Mouse (Mus musculus) colon, adult 2 months (tissue): ENCODE results near the gene Gtf3a. TPM values are rescaled to one million over a fixed set of nuclear protein-coding genes. Genes with fewer than 3 reads are reported as not detected.

ENCODE experiments used
- polyA plus RNA-seq: library from polyadenylated mRNA; depleted of rRNA; stranded (reverse); fragments of >200 nt; gene quantifications from 2 replicates; pipeline ENCODE4 v1.2.3, GENCODE M21; 2012; rRNA removed

The Gtf3a gene
- 87.2 and 115 TPM in 2 replicates for polyA plus RNA-seq

DNA sequence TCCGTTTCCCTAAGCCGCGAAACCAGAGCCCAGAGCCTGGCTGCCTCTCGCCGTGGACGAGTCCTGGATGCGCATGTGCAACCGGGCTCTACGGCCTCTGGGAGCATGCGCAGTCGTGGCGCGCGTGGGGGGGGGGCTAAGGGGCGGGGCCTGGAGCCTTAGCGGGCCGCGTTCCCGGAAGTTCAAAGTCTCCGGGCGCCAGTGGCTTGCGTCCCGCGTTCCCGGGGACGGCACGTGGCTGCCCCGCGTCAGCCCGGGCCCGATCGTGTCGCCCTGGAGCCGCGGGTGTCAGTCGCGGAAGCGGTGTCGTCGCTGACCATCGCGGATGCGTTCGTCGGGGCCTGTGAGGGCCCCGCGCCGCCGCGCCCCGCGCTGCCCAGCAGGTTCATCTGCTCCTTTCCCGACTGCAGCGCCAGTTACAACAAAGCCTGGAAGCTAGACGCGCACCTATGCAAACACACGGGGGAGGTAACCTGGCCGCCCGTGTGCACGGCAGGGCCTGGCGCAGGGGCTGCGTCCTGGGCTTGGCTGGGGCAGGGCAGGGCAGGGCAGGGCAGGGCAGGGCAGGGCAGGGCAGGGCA is at the start of gene Gtf3a:
Gtf3a (plus strand) TSS at position 150 of the 581 bp plus-strand sequence.

DNA sequence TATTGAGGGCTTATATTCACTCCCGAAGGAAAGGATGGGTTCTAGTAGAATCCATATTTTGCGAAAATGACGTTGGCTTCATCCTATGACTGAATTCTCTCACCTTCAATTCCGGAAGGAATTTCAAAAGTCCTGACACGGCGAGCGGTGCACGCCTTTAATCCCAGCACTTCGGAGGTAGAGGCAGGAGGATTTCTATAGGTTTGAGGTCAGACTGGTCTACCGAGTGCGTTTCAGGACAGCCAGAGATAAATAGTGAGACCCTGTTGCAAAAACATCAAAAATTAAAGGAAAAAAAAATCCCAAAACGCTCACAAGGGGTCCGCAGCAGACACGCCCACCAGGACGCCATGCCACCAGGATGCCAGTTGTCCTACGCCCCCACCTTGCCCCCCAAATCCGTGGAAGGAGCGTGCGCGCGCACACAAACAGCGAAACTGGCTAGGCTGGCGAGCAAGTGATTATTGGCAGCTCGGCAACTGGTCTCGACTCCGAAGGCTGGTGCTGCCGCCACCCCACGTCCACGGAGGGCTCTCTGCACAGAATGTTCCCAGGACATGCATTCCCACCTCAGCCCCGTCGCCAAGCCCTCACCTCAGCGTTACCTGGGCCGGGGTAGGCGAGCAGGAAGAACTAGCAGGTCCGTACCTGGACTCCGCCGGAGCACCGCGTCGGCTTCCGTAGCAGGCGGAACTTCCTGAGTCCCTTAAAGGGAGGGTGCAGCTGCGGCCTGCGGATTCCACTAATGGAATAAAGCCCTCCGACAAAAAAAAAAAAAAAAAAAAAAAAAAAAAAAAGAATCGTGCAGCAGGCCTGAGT is 14.9 kb downstream of the Gtf3a start, which contains the start of gene Mtif3:
Mtif3 (minus strand) TSS at position 683 of the 819 bp plus-strand sequence.

Other genes with a start within 250 kb of the Gtf3a start
- gene Usp12, start 153.7 kb upstream of the Gtf3a start, polyA plus RNA-seq = 14.6 and 15.0 TPM in 2 replicates
- gene Rpl21, start 115.8 kb upstream of the Gtf3a start, polyA plus RNA-seq = 29.5 and 45.6 TPM in 2 replicates
- 6.6 and 8.5 TPM in 2 replicates for gene Rasl11a, start 103.6 kb upstream of the Gtf3a start, polyA plus RNA-seq
- 16.9 TPM in 2 replicates for gene Mtif3, start 15.1 kb downstream of the Gtf3a start, polyA plus RNA-seq
- 34.3 and 48.1 TPM in 2 replicates for gene Lnx2, start 127.9 kb downstream of the Gtf3a start, polyA plus RNA-seq
- gene Polr1d, start 128.4 kb downstream of the Gtf3a start, polyA plus RNA-seq = 46.3 and 54.5 TPM in 2 replicates
- gene Gsx1, start 240.0 kb downstream of the Gtf3a start, polyA plus RNA-seq = not detected in 2 replicates